Mouse (Mus musculus) gastrocnemius, postnatal 36 days (tissue): ENCODE measurements around the gene Mmp10. TPM values are rescaled to one million over a fixed set of nuclear protein-coding genes. Genes with fewer than 3 reads are reported as not detected.

Experiments
- total RNA-seq, 2 experiments: library from RNA; stranded (reverse); gene quantifications; 2 replicates each; pipeline ENCODE4 v1.2.3; 2021

Mmp10 gene
- total RNA-seq, 2 experiments from 2014 or later, result not detected

Other genes starting within 250 kb of the Mmp10 start
- not detected for gene Mmp13, start 229.8 kb upstream of the Mmp10 start, total RNA-seq
- gene Mmp12, start 158.0 kb upstream of the Mmp10 start, total RNA-seq, result not detected
- gene Mmp1b, start 114.3 kb upstream of the Mmp10 start, total RNA-seq, result not detected
- gene Mmp3, start 56.5 kb upstream of the Mmp10 start, total RNA-seq, result under 1 TPM; 0.15 to 0.18 TPM
- not detected for gene Mmp8, start 56.1 kb downstream of the Mmp10 start, total RNA-seq
- gene Mmp27, start 69.0 kb downstream of the Mmp10 start, total RNA-seq, result under 1 TPM; 0.25 to 0.28 TPM
- gene Mmp20, start 125.9 kb downstream of the Mmp10 start, total RNA-seq, result not detected
- not detected for gene Mmp7, start 189.7 kb downstream of the Mmp10 start, total RNA-seq